Mouse (Mus musculus) heart, embryonic 10.5 days (tissue): ENCODE data around the gene Tmcc3. TPM values are rescaled to one million over a fixed set of nuclear protein-coding genes. Genes with fewer than 3 reads are reported as not detected.

Source experiments
- DNase-seq: peaks from one replicate; pipeline ENCODE4 v3.0.0-alpha.2; 2017; ENCODE audit warnings: low spot score
- H3K27ac ChIP-seq: fragments of 300-500 bp; sonication (generic); 2 replicates; pipeline ENCODE4 v1.5.1; 2016; ENCODE audit warnings: mild to moderate bottlenecking
- H3K27me3 ChIP-seq: fragments of 300-500 bp; sonication (generic); 2 replicates; pipeline ENCODE4 v1.6.1; 2016; ENCODE audit warnings: mild to moderate bottlenecking; ENCODE audit not compliant: poor library complexity, insufficient read depth, severe bottlenecking
- H3K36me3 ChIP-seq: fragments of 300-500 bp; sonication (generic); 2 replicates; pipeline ENCODE4 v1.6.1; 2016; ENCODE audit warnings: mild to moderate bottlenecking, moderate library complexity
- H3K4me1 ChIP-seq: fragments of 300-500 bp; sonication (generic); 2 replicates; pipeline ENCODE4 v1.6.1; 2016; ENCODE audit warnings: mild to moderate bottlenecking
- H3K4me3 ChIP-seq: fragments of 300-500 bp; sonication (generic); 2 replicates; pipeline ENCODE4 v1.5.1; 2016; ENCODE audit warnings: mild to moderate bottlenecking, moderate library complexity
- H3K9me3 ChIP-seq: fragments of 300-500 bp; sonication (generic); 2 replicates; pipeline ENCODE4 v1.6.1; 2016; ENCODE audit warnings: mild to moderate bottlenecking, moderate library complexity
- WGBS: fragments of 180-500 bp; shearing (Covaris S2); methylation state at CpG from one replicate; pipeline ENCODE4 v1.1.7; 2016; 5-methylcytosine and 5-hydroxymethylcytosine counted together
- polyA plus RNA-seq: library from polyadenylated mRNA; unstranded; fragments of >200 nt; fragmentation: Nextera tagmentation; extraction: Ambion mirVana; gene quantifications from 2 replicates; pipeline ENCODE4 v1.2.1, GENCODE M21; 2016

Gene Tmcc3
- polyA plus RNA-seq, 1 experiment from 2014 or later = 12.2 TPM

DNA sequence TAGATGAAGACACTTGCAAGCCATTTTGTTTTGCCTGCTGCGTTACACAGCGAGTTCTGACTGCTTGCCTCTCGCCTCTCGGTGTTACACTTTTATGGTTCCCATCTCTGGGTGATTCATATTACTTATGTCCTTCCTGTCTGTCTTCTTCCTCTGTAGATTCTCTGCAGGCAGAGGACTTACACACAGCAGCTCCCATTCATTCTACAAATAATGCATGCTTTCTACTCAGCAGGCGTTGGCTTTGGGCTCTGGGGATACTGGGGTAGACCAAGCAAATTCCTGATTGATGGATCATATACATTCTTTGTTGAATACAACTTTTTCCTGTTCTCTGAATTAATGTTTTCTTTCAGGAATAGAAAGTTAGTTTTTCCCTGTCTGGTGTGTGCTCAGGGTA lies 161.8 kb downstream of the Tmcc3 start:
- no peak for DNase-seq
- no peaks in the 10 kb centered on the region for H3K27me3 ChIP-seq
- H3K4me3 ChIP-seq = no peak overlapping the region
- no peaks in the 10 kb centered on the region for H3K36me3 ChIP-seq
- no peaks in the 10 kb centered on the region for H3K9me3 ChIP-seq
- no peak overlapping the region for H3K27ac ChIP-seq
- peaks cover 4% of the 10 kb centered on the region; the same call in 1 of the 2 replicates for H3K4me1 ChIP-seq
- 87% methylated on average over 5 of the region's 5 CpGs for WGBS

DNA sequence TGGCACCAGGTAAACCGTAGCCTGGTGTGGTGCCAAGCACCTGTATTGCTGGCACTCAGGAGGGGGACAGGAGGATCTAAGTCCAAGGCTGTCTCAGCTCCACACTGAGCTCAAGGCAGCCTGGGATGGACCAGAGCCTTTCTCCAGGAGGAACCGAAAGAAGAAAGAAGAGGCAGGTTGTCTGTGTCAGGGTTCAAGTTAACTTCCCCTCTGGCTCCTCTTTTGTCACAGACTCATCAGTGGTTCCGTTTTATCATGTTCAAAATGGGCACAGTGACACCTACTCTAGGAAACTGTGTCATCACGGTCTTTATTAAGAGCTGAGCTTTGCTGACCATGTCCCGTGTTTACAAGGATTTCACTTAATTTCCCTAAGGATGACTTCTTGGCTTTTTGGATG lies 162.4 kb downstream of the Tmcc3 start:
- H3K4me1 ChIP-seq = peaks cover 4% of the 10 kb centered on the region; the same call in 1 of the 2 replicates
- no peaks in the 10 kb centered on the region for H3K36me3 ChIP-seq
- no peaks in the 10 kb centered on the region for H3K27me3 ChIP-seq
- DNase-seq = no peak
- WGBS = 83% methylated on average over 5 of the region's 5 CpGs
- H3K9me3 ChIP-seq = no peaks in the 10 kb centered on the region
- H3K4me3 ChIP-seq = no peak overlapping the region
- H3K27ac ChIP-seq = no peak overlapping the region

- no peak overlapping the region for H3K27ac ChIP-seq
- H3K4me3 ChIP-seq = no peak overlapping the region
- DNase-seq = no peak
- H3K9me3 ChIP-seq = 0 out of 2 replicates have a peak, but pooled peaks cover 5% of the 10 kb centered on the region
- no peaks in the 10 kb centered on the region for H3K4me1 ChIP-seq
- no peaks in the 10 kb centered on the region for H3K27me3 ChIP-seq
- no peaks in the 10 kb centered on the region for H3K36me3 ChIP-seq
- 84% methylated on average over 13 of the region's 13 CpGs for WGBS
Measured at GRCm38 (mm10) chr10:94477366-94478225, 165.8 kb downstream of the Tmcc3 start.

DNA sequence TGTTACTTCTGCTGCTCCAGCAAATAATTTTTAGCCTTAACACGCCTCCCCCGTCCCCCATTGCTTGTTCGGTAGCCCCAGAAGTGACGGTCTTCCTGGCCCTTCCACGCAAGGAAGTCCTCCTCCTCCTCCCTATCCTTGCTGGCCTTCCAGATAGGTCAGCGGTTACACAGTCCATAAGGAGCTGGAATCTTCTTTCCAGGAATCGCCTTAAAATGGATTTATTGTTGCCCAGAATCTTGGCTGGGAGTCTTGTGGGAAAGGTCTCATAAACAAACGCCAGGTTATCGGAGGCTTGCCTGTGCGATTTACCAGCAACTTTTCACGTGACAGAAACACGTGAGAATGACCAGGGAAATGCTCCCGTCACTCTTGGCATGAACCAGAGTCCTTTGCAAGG lies 167.9 kb downstream of the Tmcc3 start:
- Histone ChIP-seq H3K36me3 (no peaks in the 10 kb centered on the region), H3K27ac (no peak overlapping the region), H3K4me3 (no peak overlapping the region), H3K27me3 (no peaks in the 10 kb centered on the region), H3K4me1 (no peaks in the 10 kb centered on the region), H3K9me3 (0 out of 2 replicates have a peak, but pooled peaks cover 5% of the 10 kb centered on the region)
- WGBS = 78% methylated on average over 13 of the region's 13 CpGs
- DNase-seq = no peak

- no peaks in the 10 kb centered on the region for H3K27me3 ChIP-seq
- 82% methylated on average over 13 of the region's 13 CpGs for WGBS
- no peak overlapping the region for H3K27ac ChIP-seq
- no peaks in the 10 kb centered on the region for H3K4me1 ChIP-seq
- no peak for DNase-seq
- H3K36me3 ChIP-seq = no peaks in the 10 kb centered on the region
- 0 out of 2 replicates have a peak, but pooled peaks cover 5% of the 10 kb centered on the region for H3K9me3 ChIP-seq
- no peak overlapping the region for H3K4me3 ChIP-seq
Measured at GRCm38 (mm10) chr10:94480380-94481101, 168.8 kb downstream of the Tmcc3 start.

DNA sequence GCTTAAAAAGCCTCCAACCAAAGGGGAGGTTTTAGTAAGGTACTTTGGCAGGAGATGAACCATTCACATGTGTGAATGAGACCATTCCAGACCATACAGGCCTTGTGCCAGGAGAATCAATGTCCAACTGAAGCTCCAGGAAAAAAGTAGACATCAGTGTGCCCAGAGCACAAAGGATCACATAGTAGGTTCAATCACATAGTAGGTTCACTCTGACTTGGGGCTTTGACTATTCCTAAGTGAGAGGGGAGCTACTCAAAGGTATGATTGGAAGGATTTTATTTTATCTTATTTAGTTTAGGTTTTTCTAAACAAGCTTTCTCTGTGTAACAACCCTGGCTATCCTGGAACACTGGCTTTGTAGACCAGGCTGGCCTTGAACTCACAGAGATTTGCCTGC lies 169.9 kb downstream of the Tmcc3 start:
- H3K27me3 ChIP-seq = no peaks in the 10 kb centered on the region
- H3K4me3 ChIP-seq = no peak overlapping the region
- no peak overlapping the region for H3K27ac ChIP-seq
- peaks cover 8% of the 10 kb centered on the region; the same call in 1 of the 2 replicates for H3K4me1 ChIP-seq
- DNase-seq = no peak
- no peaks in the 10 kb centered on the region for H3K36me3 ChIP-seq
- H3K9me3 ChIP-seq = 0 out of 2 replicates have a peak, but pooled peaks cover 5% of the 10 kb centered on the region

DNA sequence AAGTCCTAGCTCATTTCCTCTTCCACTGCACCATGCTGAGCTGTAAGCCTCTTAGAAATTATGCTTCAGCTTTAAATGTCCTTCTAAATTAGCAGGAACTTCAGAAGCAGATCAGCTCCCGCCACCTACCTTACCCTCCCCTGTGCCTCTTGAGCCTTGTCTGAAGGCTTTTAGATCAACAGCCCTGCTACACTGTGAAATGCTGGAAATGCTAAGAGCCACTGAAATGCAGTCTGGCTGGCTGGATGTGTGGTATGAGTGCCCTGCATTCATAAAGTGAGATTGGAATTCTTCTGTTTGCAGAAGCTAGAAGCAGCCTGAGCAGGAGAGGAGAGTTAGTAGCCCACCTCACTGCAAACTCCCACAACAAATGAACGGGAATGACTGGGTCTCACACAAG lies 174.4 kb downstream of the Tmcc3 start:
- no peak overlapping the region for H3K4me3 ChIP-seq
- H3K36me3 ChIP-seq = no peaks in the 10 kb centered on the region
- 65% methylated on average over 2 of the region's 2 CpGs for WGBS
- H3K4me1 ChIP-seq = peaks cover 12% of the 10 kb centered on the region; the same call in 1 of the 2 replicates
- no peaks in the 10 kb centered on the region for H3K27me3 ChIP-seq
- DNase-seq = no peak
- peak overlapping the region; percentile 65; the same call in 1 of the 2 replicates for H3K27ac ChIP-seq
- H3K9me3 ChIP-seq = 0 out of 2 replicates have a peak, but pooled peaks cover 5% of the 10 kb centered on the region

DNA sequence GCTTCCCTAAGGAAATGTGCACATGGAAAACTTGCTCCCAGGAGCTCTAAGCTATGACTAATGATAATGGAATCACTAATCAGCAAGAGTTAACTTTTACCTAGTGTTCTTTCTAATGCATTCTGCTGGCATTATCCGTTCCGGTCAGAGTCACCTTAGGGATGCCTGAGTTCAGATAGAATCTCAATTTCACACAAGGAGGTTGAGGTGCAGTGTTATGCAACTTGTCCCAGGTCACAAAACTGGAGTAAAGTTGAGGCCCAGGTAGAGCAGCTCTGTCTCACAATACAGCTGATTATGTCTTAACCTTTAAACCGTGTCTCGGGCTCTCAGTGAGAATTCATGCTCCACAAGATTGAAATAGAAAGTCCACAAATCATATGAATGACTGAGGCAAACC lies 177.8 kb downstream of the Tmcc3 start:
- DNase-seq = no peak
- H3K27me3 ChIP-seq = no peaks in the 10 kb centered on the region
- 86% methylated on average over 4 of the region's 4 CpGs for WGBS

GRCm38 (mm10) chr10:94491006-94491405 lies 179.3 kb downstream of the Tmcc3 start:
- H3K9me3 ChIP-seq = no peaks in the 10 kb centered on the region
- WGBS = 87% methylated on average over 3 of the region's 3 CpGs
- no peak overlapping the region for H3K27ac ChIP-seq
- DNase-seq = no peak
- no peaks in the 10 kb centered on the region for H3K27me3 ChIP-seq
- H3K4me3 ChIP-seq = no peak overlapping the region
- no peaks in the 10 kb centered on the region for H3K36me3 ChIP-seq
- peaks cover 23% of the 10 kb centered on the region for H3K4me1 ChIP-seq

More for the DNA sequence above, 177.8 kb downstream of the Tmcc3 start:
- Histone ChIP-seq H3K9me3 (no peaks in the 10 kb centered on the region), H3K4me3 (no peak overlapping the region), H3K27ac (no peak overlapping the region), H3K4me1 (peaks cover 19% of the 10 kb centered on the region), H3K36me3 (no peaks in the 10 kb centered on the region)

DNA sequence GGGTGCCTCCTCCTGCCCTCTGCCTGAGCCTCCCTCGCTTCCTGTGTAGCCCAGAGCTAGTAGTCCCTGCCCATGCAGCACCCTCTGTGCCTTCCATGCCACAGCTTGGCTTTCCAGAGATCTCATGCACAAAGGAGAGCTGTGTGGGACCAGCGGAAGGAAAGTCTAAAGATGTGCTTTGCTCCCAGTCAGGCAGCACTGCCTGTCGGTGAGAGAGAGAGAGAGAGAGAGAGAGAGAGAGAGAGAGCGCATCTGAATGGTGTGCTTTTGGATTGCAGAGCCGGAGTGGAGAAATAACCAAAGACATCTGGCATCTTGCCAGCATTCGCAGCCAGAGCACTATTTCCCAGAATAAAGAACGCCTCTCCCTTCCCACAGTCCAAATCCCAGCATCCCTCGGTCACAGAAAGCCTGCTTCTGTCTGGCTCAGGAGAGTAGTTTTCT lies 182.7 kb downstream of the Tmcc3 start:
- H3K27ac ChIP-seq = peak overlapping the region; percentile 53; the same call in 1 of the 2 replicates
- 44% methylated on average over 8 of the region's 8 CpGs for WGBS
- DNase-seq = no peak

DNA sequence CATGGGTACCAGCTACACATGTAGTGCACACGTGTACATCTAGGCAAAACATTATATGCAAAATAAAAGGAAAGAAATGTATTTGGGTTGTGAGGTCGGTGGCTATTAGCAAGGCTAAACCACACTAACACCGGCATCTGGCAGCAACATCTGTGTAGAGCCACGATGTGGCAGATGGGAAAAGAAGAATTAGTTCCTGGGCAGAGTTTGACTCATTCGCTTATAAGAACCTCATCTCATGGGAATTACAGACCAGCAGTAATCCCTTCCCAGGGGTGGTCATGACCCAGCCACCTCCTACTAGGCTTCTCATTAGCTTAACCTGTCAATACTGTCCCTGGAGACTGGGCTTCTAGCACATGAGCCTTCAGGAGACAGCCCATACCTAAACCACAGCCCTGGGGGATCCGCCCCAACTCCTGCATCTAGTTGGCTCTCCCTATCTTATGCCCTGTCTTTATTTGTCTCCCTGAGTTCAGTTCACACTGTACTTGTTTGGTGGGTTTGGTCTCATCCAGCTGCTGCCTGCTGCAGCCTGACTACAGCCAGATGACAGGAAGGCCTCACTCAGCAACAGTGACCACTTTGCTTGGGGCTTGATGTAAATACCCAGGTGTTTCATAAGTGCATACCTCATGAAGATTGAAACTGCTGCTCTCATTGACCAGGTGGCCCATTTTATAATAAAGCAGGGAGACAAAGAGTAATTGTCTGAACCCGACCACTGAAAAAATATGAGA lies 183.9 kb downstream of the Tmcc3 start:
- peaks cover 21% of the 10 kb centered on the region for H3K4me1 ChIP-seq
- DNase-seq = no peak
- H3K36me3 ChIP-seq = no peaks in the 10 kb centered on the region
- WGBS = 79% methylated on average over 7 of the region's 7 CpGs
- no peaks in the 10 kb centered on the region for H3K27me3 ChIP-seq
- no peak overlapping the region for H3K27ac ChIP-seq
- H3K9me3 ChIP-seq = no peaks in the 10 kb centered on the region
- H3K4me3 ChIP-seq = no peak overlapping the region

More for the DNA sequence above, 182.7 kb downstream of the Tmcc3 start:
- Histone ChIP-seq H3K4me1 (peaks cover 15% of the 10 kb centered on the region), H3K9me3 (no peaks in the 10 kb centered on the region), H3K36me3 (no peaks in the 10 kb centered on the region), H3K27me3 (no peaks in the 10 kb centered on the region), H3K4me3 (no peak overlapping the region)

GRCm38 (mm10) chr10:94496826-94497440 lies 185.2 kb downstream of the Tmcc3 start:
- WGBS = 72% methylated on average over 8 of the region's 8 CpGs
- Histone ChIP-seq H3K27me3 (no peaks in the 10 kb centered on the region), H3K9me3 (no peaks in the 10 kb centered on the region), H3K27ac (no peak overlapping the region), H3K36me3 (no peaks in the 10 kb centered on the region), H3K4me3 (no peak overlapping the region), H3K4me1 (peaks cover 27% of the 10 kb centered on the region)
- no peak for DNase-seq
